Mouse (Mus musculus) thymus, postnatal 25 days (tissue): ENCODE data around the gene Emsy.

Experiments
- DNase-seq: peaks from one replicate; pipeline ENCODE4 v3.0.0; 2022

Emsy gene

DNA sequence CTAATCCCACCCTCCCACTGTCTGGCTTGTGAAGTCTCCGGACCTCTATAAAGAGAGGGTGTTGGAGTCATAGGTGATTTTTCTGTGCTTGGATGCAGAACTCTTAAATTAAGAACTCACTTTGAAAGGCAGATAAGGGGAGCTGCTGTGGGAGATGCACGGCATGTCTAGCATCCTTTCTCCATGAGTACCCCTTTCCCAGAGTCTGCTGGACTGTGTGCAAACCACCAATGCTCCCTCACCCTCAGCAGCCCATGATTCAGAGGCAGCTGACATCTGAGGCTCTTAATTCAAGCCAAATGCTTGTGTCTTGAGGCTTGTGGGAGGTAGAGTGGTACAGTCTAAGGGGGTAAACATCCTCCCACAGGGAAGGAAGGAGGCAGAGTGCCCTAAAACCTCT, 115.7 kb downstream of the Emsy start:
- no peak for DNase-seq

GRCm38 (mm10) chr7:98537967-98538573, 118.5 kb downstream of the Emsy start:
- no peak for DNase-seq

DNA sequence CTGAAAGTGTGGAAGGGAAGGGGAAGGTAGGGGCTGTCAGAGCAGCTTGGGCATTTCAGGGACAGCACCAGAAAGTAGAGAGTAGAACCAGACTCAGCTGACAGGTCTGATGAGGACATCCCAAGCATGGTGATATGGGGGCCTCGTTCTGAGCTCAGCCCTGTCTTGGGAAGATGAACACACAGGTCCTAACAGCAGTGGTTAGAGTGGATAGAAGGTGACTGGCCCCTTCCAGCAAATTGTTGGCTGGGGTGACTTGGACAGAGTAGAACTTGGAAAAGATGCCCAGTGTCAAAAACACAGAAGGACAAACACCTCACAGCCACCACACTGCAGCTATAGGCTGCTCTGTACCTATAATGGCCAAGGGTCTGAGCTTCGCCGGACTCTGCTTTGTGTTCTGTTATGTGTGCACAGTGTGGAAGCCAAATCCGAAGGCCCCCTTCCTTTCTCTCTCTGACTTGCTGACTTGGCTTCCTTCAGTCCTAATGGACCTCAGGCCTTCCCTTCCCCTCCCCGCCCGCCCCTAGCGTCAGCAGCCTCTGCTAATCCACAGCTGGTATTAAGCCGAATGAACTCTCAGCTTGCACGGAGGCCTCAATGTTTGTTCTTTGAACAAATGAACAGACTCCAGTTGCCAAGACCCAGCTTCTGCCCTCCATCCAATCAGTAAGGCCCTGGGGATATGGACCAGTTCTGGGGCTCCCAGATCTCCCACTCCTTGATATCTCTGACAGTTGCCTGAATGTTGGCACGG, 119.2 kb downstream of the Emsy start:
- DNase-seq, result no peak
